Mouse (Mus musculus) c-Kit-negative CD71-positive TER-119-positive erythroid progenitor cells, embryonic 14.5 days (primary cell): ENCODE results near the gene Nrros.
"Not testable (repeated sequence)": the region's sequence is repeated elsewhere in the genome, so short reads cannot be mapped to it uniquely, and the experiment has no call there.

Experiments used
- DNase-seq: peaks from one replicate; pipeline ENCODE4 v3.0.0-alpha.2; 2013; ENCODE audit warnings: low read depth, low spot score

Gene Nrros

DNA sequence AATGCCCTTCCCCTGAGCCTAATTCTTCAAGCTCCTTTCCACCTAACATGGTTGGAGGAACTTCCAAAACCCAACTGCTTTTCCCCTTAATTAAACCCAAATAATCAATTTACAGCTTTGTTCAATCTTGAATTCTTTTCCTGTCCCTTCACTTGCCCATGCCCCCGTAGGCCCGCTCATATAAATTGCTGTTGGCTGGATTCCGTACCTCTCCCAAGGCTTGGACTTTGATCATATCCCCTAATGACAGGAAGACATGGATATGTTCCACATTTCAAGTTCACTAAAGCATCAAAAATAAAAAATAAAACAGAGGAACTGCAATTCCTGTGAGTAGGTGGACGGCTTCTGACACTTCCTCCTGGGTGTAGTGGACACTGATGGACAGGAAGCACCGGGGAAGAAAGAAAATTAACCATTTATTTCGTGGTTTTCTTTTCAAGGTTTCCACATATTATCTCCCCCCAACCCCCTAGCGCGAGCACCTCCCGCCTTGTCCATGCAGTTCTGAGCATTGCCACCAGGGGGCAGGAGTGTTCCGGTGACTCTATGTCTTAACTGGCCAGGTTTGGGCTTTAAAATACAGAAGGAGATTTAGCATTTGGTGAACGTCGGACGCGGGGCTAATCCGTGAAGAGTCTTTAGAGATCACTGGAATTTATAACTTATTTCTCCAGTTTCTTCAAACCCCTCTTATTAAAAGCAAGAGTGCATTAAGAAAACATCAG is 50.3 kb downstream of the Nrros start:
- peak; percentile 58 for DNase-seq

DNA sequence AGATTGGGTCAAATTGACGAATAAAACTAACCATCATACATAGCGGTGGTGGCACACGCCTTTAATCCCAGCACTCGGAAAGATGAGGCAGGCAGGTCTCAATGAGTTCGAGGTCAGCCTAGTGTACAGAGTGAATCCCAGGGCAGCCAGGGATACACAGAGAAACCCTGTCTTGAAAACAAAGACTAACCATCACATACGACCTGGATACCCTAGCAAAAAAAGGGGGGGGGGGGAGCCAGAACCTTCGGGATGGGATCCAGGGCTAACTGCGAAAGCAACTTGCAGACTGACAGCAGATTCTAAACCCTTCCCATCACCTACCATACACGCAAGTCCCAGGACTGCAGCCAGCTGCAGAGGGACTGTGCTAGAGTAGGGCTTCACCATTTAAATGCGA is 51.0 kb downstream of the Nrros start:
- no peak for DNase-seq

DNA sequence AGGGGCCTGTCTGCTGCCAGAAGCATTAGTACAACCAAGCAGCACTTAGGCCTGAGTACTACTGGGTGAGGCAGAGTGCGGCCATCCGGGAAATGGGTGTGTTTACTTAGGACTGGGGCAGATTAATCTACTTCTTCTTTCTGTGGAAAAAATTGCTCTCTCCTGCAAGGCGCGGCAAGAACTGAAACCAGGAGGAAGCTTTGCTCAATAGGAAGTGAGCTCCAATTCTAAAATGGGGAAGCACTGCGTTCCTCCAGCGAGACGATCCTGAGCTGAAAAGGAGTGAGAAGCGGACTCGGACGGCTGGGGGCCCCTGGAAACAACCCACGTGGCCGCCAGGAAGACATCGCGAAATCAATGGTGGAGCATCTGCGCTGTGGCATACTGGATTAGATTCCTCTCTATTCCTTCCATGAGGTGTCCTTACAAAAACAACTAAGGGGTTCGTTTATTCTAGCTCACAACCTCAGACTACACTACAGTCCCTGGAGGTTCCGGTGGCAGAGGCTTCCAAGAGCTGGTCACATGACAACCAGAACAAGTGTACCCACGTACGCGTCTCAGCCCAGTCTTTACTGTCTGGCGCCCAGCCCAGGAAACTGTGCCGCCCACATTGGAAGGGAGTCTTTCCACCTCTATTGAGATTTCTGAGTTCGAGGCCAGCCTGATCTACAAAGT is 51.7 kb downstream of the Nrros start:
- no peak for DNase-seq

DNA sequence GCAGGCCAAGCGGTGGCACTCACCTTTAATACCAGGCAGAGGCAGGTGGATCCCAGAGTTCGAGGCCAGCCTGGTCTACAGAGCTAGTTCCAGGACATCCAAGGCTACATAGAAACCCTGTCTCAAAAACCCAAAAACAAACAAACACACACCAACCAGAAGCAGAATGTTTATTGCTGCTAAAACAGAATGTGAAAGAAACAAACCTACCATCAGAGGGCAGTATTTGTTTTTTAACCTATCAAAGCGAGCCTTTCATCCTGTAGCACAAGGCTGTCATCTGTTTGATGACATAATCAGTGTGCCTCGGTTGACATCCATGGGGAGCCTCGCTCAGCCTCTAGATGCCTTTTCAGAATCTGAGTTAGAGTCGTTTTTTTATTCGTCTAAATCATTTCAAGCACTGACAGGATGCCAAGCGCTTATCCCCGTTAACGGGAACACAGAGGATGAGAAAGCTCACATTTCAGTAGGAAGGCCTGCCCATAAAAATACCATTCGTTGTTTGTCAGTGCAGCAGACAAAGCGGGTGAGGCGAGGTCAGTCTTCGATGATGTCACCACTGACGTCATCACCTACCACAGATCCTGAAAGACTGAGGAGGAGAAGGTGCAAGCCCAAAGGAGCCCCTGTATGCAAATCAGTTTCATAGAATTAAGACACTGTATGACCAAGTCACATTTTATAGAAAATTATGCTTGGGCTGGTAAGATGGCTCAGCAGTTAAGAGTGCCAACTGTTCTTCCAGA is 54.3 kb downstream of the Nrros start:
- DNase-seq = no peak

DNA sequence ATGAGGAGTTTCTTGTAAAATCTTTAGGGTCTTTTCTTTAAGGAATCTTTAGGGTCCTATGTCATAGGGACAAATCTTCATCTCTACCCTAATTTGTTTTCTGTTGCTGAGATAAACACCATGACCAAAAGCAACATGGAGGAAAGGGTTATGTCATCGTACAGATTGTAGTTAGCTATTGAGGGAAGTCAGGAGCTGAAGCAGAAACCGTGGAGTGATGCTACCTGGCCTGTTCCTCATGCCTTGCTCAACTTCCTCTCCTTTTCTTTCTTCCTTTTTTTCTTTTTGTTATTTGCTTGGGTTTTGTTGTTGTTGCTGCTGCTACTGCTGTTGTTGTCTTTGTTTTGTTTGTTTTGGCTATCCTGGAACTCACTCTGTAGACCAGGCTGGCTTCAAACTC is 56.8 kb downstream of the Nrros start:
- no peak for DNase-seq

DNA sequence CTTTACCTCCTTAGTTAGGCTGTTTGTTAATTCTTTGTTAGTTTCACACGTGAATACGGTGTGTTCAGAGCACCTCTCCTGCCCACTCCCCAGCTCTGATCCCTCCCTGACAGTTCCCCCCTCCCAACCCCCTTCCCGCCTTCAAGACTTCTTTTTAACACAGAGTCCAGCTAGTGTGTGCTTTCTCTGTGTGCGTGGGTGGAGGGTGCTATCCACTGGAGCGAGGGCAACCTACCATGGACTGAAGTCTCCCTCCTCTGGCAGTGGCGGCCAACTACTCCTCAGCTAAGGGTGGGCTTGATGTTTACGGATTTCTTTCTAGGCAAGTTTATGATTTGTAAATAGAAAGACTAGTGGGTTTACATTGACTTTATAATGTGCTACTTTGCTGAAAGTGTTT is 57.2 kb downstream of the Nrros start:
- DNase-seq = no peak

DNA sequence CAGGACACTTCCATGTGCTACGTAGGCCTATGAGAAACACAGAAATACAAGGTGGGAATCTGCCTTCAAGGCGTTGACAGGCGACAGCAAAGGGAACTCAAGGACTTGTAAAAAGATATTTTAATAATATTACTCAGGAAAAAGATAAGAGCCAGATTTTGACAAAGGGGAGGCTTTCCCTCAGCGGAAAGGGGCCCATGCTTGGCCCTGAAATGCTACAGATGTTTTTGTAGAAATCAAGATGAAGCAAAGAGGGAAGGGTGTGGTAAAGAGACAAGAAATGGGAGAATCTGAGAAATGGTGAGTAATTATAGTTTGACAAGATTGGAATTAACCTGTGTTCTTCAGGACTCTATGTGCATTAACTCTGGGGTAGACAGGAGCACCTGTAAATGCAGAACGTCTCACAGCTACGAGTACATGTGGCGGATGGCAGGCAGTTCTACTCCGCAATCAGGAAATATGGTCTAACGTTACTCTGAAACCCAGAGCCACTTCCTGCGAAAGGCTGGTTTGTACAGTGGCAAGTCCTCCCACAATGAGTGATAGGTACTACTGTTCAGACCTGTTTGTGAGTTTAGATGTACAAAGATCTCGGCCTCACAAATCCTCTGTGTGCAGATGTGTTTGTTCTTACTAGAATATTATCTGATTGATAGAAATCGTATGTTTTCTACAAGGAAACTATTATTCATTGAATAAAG is 57.9 kb downstream of the Nrros start:
- no peak for DNase-seq

DNA sequence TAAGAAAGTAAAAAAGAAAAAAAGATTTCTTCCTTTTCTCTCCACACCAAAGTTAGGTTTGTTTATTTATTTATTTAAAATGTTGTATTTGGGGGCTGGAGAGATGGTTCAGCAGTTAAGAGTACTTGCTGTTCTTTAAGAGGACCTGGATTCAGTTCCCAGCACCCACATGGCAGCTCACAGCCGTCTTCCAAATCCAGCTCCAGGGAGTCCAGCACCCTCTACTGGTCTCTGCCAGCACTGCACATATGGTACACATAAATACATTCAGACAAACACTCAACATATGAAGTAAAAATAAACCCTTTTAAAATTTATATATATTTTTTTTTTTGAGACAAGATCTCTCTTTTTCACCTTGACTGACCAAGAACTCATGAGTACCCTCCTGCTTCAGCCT is 59.7 kb downstream of the Nrros start:
- DNase-seq = no peak

DNA sequence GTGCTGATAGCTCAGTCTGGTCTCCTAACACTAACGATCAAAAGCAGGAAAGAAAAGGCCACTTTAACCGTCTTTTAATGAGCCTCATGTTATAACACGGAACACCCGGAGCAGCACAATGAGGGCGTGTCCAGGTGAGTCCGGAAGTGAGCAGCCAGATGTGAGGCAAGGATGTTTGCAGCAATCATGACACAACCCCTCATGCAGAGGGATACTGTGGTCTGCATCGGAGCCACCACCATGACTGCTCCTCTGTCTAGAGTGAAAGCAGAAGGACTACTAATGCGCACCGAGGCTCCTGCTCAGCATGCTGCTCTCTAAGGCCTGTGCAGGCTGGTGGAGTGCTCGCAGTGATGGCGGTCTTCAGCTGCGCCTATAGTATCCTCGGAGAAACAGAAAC is 63.1 kb downstream of the Nrros start:
- no peak for DNase-seq

DNA sequence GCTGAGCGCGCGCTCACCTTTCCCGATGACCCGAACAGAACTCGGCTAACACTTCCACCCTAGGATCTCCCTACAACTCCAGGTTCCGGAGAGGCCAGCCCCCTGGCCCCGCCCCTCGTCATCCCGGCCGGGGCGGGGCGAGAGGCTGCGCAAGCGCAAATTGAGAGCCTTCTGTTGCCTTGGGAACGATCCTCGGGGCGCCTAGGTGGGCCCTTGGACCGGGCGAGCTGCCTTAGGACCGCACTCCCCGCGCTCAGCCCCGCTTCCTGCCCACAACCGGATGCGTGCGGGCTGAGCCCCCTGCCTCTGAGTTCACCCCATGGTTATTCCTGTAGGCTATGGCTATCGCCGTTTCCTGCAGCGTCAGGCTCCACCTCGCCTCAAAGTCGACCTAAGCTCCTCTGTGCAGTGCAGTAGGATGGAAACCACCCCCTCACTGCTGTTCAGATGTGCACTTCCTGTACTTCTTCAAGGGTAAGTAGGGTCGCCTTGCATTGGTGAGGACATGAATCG is 65.7 kb downstream of the Nrros start, which contains the start of the genes Pigx and Cep19:
TSS of gene Pigx (minus strand) at position 103 of the 513 bp plus-strand sequence.
TSS of gene Cep19 (plus strand) at position 163 of the 513 bp plus-strand sequence.
- peak; percentile 84 for DNase-seq

DNA sequence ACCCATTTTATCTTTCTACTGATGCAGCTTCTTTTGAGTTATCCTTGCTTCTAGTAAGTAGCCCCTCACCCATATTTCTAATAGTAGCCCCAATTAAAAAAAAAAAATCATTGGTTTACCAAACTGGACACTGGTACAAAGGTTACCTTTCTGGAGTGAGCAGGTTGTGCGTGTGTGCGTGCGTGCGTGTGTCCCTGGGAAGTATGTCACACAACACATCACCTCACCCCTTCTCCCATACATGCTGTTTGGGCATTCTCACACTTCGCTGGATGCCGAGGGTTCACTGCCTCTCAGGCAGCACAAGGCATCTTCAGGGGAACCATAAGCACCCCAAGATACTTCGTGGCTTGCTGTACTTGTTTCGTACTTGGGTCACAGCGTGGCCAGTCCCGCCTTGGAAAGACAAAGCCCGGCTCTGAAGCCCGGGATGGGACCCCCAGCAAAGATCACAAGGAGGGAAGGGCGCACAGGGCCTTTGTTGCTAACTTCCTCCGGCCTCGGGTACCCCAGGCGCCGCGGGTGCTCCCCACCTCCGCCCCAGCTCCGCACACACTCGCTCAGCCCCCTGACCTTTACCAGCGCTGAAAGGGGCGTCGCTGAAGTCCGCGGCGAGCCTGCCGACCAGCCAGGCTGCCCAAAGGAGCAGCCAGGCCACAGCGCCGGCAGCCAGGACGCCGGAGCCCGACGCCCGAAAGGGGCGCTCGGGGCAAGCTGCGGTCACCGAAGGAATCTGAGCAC is 66.3 kb downstream of the Nrros start:
- no peak for DNase-seq

DNA sequence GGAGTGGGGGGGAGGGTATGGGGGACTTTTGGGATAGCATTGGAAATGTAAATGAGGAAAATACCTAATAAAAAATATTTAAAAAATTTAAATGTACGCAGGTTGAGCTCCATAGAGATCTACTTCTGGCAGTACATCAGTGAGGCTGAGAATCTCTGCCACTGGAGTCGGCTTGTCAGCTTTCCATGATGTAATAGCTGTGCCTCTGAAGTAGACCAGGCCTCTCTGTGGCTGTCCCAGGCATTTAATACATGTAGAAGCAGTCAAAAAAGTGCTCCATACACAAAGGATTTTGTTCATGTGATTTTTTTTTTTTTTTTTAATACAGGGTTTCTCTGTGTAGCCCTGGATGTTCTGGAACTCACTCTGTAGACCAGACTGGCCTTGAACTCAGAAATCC is 67.6 kb downstream of the Nrros start:
- DNase-seq = not testable (repeated sequence)
